Mouse (Mus musculus) left cerebral cortex, postnatal 36 days (tissue): ENCODE data around the gene Fam221a. TPM values are rescaled to one million over a fixed set of nuclear protein-coding genes. Genes with fewer than 3 reads are reported as not detected.
"Not testable (repeated sequence)": the region's sequence is repeated elsewhere in the genome, so short reads cannot be mapped to it uniquely, and the experiment has no call there.

Experiments used
- DNase-seq, 2 experiments: peaks; one replicate each; pipeline ENCODE4 v3.0.0; 2021 to 2022; ENCODE audit warnings: low spot score in 2 of 2, mixed read lengths in 1 of 2
- intact Hi-C: fragments of 180-260 bp; cut with DNase I; formaldehyde crosslinking; loops from one replicate; pipeline ENCODE4 v1.15.1; 2025
- total RNA-seq, 2 experiments: library from RNA; stranded (reverse); gene quantifications; 2 replicates each; pipeline ENCODE4 v1.2.3; 2021

Gene Fam221a
- total RNA-seq, 2 experiments from 2014 or later: 0.52 to 0.94 TPM

GRCm38 (mm10) chr6:49372705-49373104 lies 5.2 kb downstream of the Fam221a start:
- no peak for DNase-seq
- intact Hi-C loops: no loop called here

- no peak for DNase-seq
- intact Hi-C loops: no loop called here
Observed at GRCm38 (mm10) chr6:49373943-49374342, 6.4 kb downstream of the Fam221a start.

GRCm38 (mm10) chr6:49378328-49378727 lies 10.8 kb downstream of the Fam221a start:
- no peak for DNase-seq
- intact Hi-C loops: no loop called here

GRCm38 (mm10) chr6:49394276-49394675 lies 26.7 kb downstream of the Fam221a start:
- intact Hi-C loops: loop anchor here (10.0 kb wide), 1 partner anchor 339 kb away; no protein-coding TSS in a partner anchor
- DNase-seq: no peak

- peak; percentile 5 to 21 for DNase-seq
- intact Hi-C loops: loop anchor here (5.0 to 10.0 kb wide), 2 partner anchors 163 to 341 kb away; no protein-coding TSS in a partner anchor
Observed at GRCm38 (mm10) chr6:49395316-49395715, 27.8 kb downstream of the Fam221a start, which contains the start of gene Stk31. Gene Stk31, plus strand, starts transcription at chr6:49395604.

- intact Hi-C loops: loop anchor here (5.0 to 10.0 kb wide), 2 partner anchors 165 to 343 kb away; no protein-coding TSS in a partner anchor
- DNase-seq: no peak
Observed at GRCm38 (mm10) chr6:49397466-49397865, 29.9 kb downstream of the Fam221a start.

GRCm38 (mm10) chr6:49398365-49398764 lies 30.8 kb downstream of the Fam221a start:
- intact Hi-C loops: loop anchor here (1.0 to 10.0 kb wide), 3 partner anchors 128 to 344 kb away; no protein-coding TSS in a partner anchor
- no peak for DNase-seq

GRCm38 (mm10) chr6:49410830-49411229 lies 43.3 kb downstream of the Fam221a start:
- DNase-seq: no peak
- intact Hi-C loops: no loop called here

GRCm38 (mm10) chr6:49412967-49413366 lies 45.4 kb downstream of the Fam221a start:
- DNase-seq, intact Hi-C loops: not testable (repeated sequence)

- DNase-seq: no peak
- intact Hi-C loops: no loop called here
Observed at GRCm38 (mm10) chr6:49415971-49416370, 48.4 kb downstream of the Fam221a start.

GRCm38 (mm10) chr6:49437306-49437705 lies 69.8 kb downstream of the Fam221a start:
- DNase-seq: no peak
- intact Hi-C loops: no loop called here

Other genes with a start within 250 kb of the Fam221a start
- under 1 TPM in 1 of 2 experiments, not detected in 1; 0.07 TPM for gene Igf2bp3, start 152.8 kb upstream of the Fam221a start, total RNA-seq
- 10 to 100 TPM; 51.1 to 86.5 TPM for gene Tra2a, start 103.7 kb upstream of the Fam221a start, total RNA-seq
- gene Ccdc126, start 48.5 kb upstream of the Fam221a start, total RNA-seq: 10 to 100 TPM in 1 of 2 experiments, 1 to 10 TPM in 1; 9.3 to 10.3 TPM
- gene Stk31, start 27.9 kb downstream of the Fam221a start, total RNA-seq: 1 to 10 TPM; 1.0 to 2.0 TPM